Mouse (Mus musculus): ENCODE results near the gene Ldlrad3. TPM values are rescaled to one million over a fixed set of nuclear protein-coding genes. Genes with fewer than 3 reads are reported as not detected.

Gene Ldlrad3
- polyA plus RNA-seq, 1 experiment: 1.3 TPM

GRCm38 (mm10) chr2:101976399-101977064 lies 209.7 kb downstream of the Ldlrad3 start:
- WGBS: 73% methylated on average over 7 of the region's 7 CpGs

GRCm38 (mm10) chr2:101973810-101974209 lies 212.4 kb downstream of the Ldlrad3 start:
- 78% methylated on average over 3 of the region's 3 CpGs for WGBS
- no peak for TF ChIP-seq CTCF (IDR thresholded peaks at IDR 0.05; ENCODE audit: extremely low read depth, insufficient read length, insufficient replicate concordance, low read depth, low read length)
- TF ChIP-seq POLR2A (IDR thresholded peaks at IDR 0.05; ENCODE audit: low read depth, low read length): no peak
- Histone ChIP-seq H3K4me3 (ENCODE audit: low read depth, low read length) (no peak overlapping the region), H3K4me1 (ENCODE audit: control insufficient read depth, insufficient read depth, insufficient read length, low read length) (no peaks in the 10 kb centered on the region), H3K27me3 (ENCODE audit: control insufficient read depth, insufficient read depth, low read length) (no peaks in the 10 kb centered on the region), H3K27ac (ENCODE audit: insufficient read depth, low read depth, low read length) (no peak overlapping the region), H3K36me3 (ENCODE audit: control insufficient read depth, insufficient read depth, low read length) (no peaks in the 10 kb centered on the region)

More at GRCm38 (mm10) chr2:101976399-101977064, 209.7 kb downstream of the Ldlrad3 start:
- no peaks in the 10 kb centered on the region for H3K36me3 ChIP-seq (ENCODE audit: control insufficient read depth, insufficient read depth, low read length)
- no peak overlapping the region for H3K27ac ChIP-seq (ENCODE audit: insufficient read depth, low read depth, low read length)
- TF ChIP-seq POLR2A (IDR thresholded peaks at IDR 0.05; ENCODE audit: low read depth, low read length) (no peak), CTCF (IDR thresholded peaks at IDR 0.05; ENCODE audit: extremely low read depth, insufficient read length, insufficient replicate concordance, low read depth, low read length) (no peak)
- no peak overlapping the region for H3K4me3 ChIP-seq (ENCODE audit: low read depth, low read length)
- H3K27me3 ChIP-seq (ENCODE audit: control insufficient read depth, insufficient read depth, low read length): no peaks in the 10 kb centered on the region
- no peaks in the 10 kb centered on the region for H3K4me1 ChIP-seq (ENCODE audit: control insufficient read depth, insufficient read depth, insufficient read length, low read length)

- WGBS: 57% methylated on average over 4 of the region's 4 CpGs
- H3K36me3 ChIP-seq (ENCODE audit: control insufficient read depth, insufficient read depth, low read length): no peaks in the 10 kb centered on the region
- H3K4me3 ChIP-seq (ENCODE audit: low read depth, low read length): no peak overlapping the region
- TF ChIP-seq CTCF (IDR thresholded peaks at IDR 0.05; ENCODE audit: extremely low read depth, insufficient read length, insufficient replicate concordance, low read depth, low read length) (no peak), POLR2A (IDR thresholded peaks at IDR 0.05; ENCODE audit: low read depth, low read length) (no peak)
- no peak overlapping the region for H3K27ac ChIP-seq (ENCODE audit: insufficient read depth, low read depth, low read length)
- no peaks in the 10 kb centered on the region for H3K4me1 ChIP-seq (ENCODE audit: control insufficient read depth, insufficient read depth, insufficient read length, low read length)
- H3K27me3 ChIP-seq (ENCODE audit: control insufficient read depth, insufficient read depth, low read length): no peaks in the 10 kb centered on the region
These were observed 218.6 kb downstream of the Ldlrad3 start for GRCm38 (mm10) chr2:101967601-101968000.

GRCm38 (mm10) chr2:101967152-101967551 lies 219.0 kb downstream of the Ldlrad3 start:
- Histone ChIP-seq H3K4me3 (ENCODE audit: low read depth, low read length) (no peak overlapping the region), H3K27ac (ENCODE audit: insufficient read depth, low read depth, low read length) (no peak overlapping the region), H3K4me1 (ENCODE audit: control insufficient read depth, insufficient read depth, insufficient read length, low read length) (no peaks in the 10 kb centered on the region), H3K27me3 (ENCODE audit: control insufficient read depth, insufficient read depth, low read length) (no peaks in the 10 kb centered on the region), H3K36me3 (ENCODE audit: control insufficient read depth, insufficient read depth, low read length) (no peaks in the 10 kb centered on the region)
- TF ChIP-seq CTCF (IDR thresholded peaks at IDR 0.05; ENCODE audit: extremely low read depth, insufficient read length, insufficient replicate concordance, low read depth, low read length): no peak
- 89% methylated on average over 7 of the region's 7 CpGs for WGBS

- Histone ChIP-seq H3K4me3 (ENCODE audit: low read depth, low read length) (no peak overlapping the region), H3K4me1 (ENCODE audit: control insufficient read depth, insufficient read depth, insufficient read length, low read length) (no peaks in the 10 kb centered on the region), H3K27ac (ENCODE audit: insufficient read depth, low read depth, low read length) (no peak overlapping the region), H3K27me3 (ENCODE audit: control insufficient read depth, insufficient read depth, low read length) (no peaks in the 10 kb centered on the region), H3K36me3 (ENCODE audit: control insufficient read depth, insufficient read depth, low read length) (no peaks in the 10 kb centered on the region)
- 59% methylated on average over 4 of the region's 4 CpGs for WGBS
- TF ChIP-seq CTCF (IDR thresholded peaks at IDR 0.05; ENCODE audit: extremely low read depth, insufficient read length, insufficient replicate concordance, low read depth, low read length): no peak
- no peak for TF ChIP-seq POLR2A (IDR thresholded peaks at IDR 0.05; ENCODE audit: low read depth, low read length)
These were observed 220.2 kb downstream of the Ldlrad3 start for GRCm38 (mm10) chr2:101966017-101966416.

- Histone ChIP-seq H3K4me1 (ENCODE audit: control insufficient read depth, insufficient read depth, insufficient read length, low read length) (no peaks in the 10 kb centered on the region), H3K27ac (ENCODE audit: insufficient read depth, low read depth, low read length) (no peak overlapping the region), H3K4me3 (ENCODE audit: low read depth, low read length) (no peak overlapping the region), H3K36me3 (ENCODE audit: control insufficient read depth, insufficient read depth, low read length) (no peaks in the 10 kb centered on the region), H3K27me3 (ENCODE audit: control insufficient read depth, insufficient read depth, low read length) (no peaks in the 10 kb centered on the region)
- 50% methylated on average over 5 of the region's 5 CpGs for WGBS
- no peak for TF ChIP-seq POLR2A (IDR thresholded peaks at IDR 0.05; ENCODE audit: low read depth, low read length)
- no peak for TF ChIP-seq CTCF (IDR thresholded peaks at IDR 0.05; ENCODE audit: extremely low read depth, insufficient read length, insufficient replicate concordance, low read depth, low read length)
These were observed 220.7 kb downstream of the Ldlrad3 start for GRCm38 (mm10) chr2:101965515-101965914.

GRCm38 (mm10) chr2:101963367-101963766 lies 222.8 kb downstream of the Ldlrad3 start:
- Histone ChIP-seq H3K27me3 (ENCODE audit: control insufficient read depth, insufficient read depth, low read length) (no peaks in the 10 kb centered on the region), H3K4me1 (ENCODE audit: control insufficient read depth, insufficient read depth, insufficient read length, low read length) (no peaks in the 10 kb centered on the region), H3K4me3 (ENCODE audit: low read depth, low read length) (no peak overlapping the region), H3K36me3 (ENCODE audit: control insufficient read depth, insufficient read depth, low read length) (no peaks in the 10 kb centered on the region), H3K27ac (ENCODE audit: insufficient read depth, low read depth, low read length) (no peak overlapping the region)
- 83% methylated on average over 3 of the region's 3 CpGs for WGBS
- no peak for TF ChIP-seq POLR2A (IDR thresholded peaks at IDR 0.05; ENCODE audit: low read depth, low read length)
